Comparison of ENCODE assay signal across 9 mouse cellular contexts in the genomic region with DNA sequence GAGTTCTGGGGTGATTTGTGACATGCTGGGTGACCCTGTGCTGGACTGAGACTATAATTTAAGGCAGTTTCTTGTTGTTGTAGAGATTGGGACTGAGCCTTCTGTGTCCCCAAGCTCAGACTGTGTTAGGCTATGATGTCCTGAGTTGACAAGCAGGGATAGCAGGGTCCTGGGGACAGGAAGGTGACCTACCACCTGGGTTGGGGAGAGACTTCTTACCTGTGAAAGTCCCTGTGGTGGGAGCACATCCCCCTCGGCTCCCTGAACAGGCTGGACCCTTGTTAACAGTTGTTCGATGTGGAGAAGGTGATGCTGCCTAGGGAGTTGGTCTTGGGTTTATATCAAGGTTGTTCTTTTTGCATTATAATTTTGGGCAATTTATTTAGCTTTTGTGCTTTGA. TPM values are rescaled to one million over a fixed set of nuclear protein-coding genes. Genes with fewer than 3 reads are reported as not detected.
DNase-seq lines count a peak whose midpoint lies in the region; ATAC-seq and TF ChIP-seq lines count a peak whose summit lies in the region.
"Had no signal": no experiment of that assay in that cellular context is flagged by ENCODE, and none has a peak within 500 bp of the region (broad histone marks: within the 10 kb centered on the region; RNA-seq: fewer than 3 reads in every experiment).

No protein-coding gene starts in this region.

- no peak for DNase-seq in heart, postnatal 10 days
- DNase-seq in G1E (ENCODE audit: low spot score): no peak
- no peak for DNase-seq in hindbrain, embryonic 10.5 days (ENCODE audit: low spot score)
- DNase-seq in midbrain, embryonic 10.5 days (ENCODE audit: low spot score): no peak
- no peak for DNase-seq in ovary, adult 18-20 months (ENCODE audit: low spot score)
- no peak for DNase-seq in right cerebral cortex, adult 2 months (ENCODE audit: low spot score in 2 of 2)
- DNase-seq in frontal cortex, postnatal 14 days (ENCODE audit: low spot score in 2 of 2): no peak

- H3K27ac ChIP-seq in heart, embryonic 12.5 days (ENCODE audit: poor library complexity, severe bottlenecking): no peak overlapping the region
- no peak overlapping the region for H3K27ac ChIP-seq in hindbrain, embryonic 10.5 days
- H3K27ac ChIP-seq in midbrain, embryonic 10.5 days (replicated peaks): no peak overlapping the region
- H3K27ac ChIP-seq: liver, embryonic 14.5 days had no signal

- H3K4me3 ChIP-seq in heart, embryonic 12.5 days: peak overlapping the region; percentile 74
- H3K4me3 ChIP-seq in G1E (ENCODE audit: low read depth, low read length): peak overlapping the region; percentile 1; the same call in 1 of the 2 replicates
- peak overlapping the region; percentile 99 for H3K4me3 ChIP-seq in hindbrain, embryonic 10.5 days
- H3K4me3 ChIP-seq in midbrain, embryonic 10.5 days: peak overlapping the region; percentile 89

- peaks cover 47% of the 10 kb centered on the region for H3K4me1 ChIP-seq in heart, embryonic 12.5 days (replicated peaks)
- peaks cover 75% of the 10 kb centered on the region for H3K4me1 ChIP-seq in G1E (ENCODE audit: insufficient read depth, low read depth, low read length)
- H3K4me1 ChIP-seq in hindbrain, embryonic 10.5 days (replicated peaks): peaks cover 51% of the 10 kb centered on the region
- H3K4me1 ChIP-seq in midbrain, embryonic 10.5 days: peaks cover 63% of the 10 kb centered on the region

- WGBS in heart, embryonic 12.5 days: 85% methylated on average over 2 of the region's 2 CpGs
- 93% methylated on average over 2 of the region's 2 CpGs for WGBS in hindbrain, embryonic 10.5 days
- 89% methylated on average over 2 of the region's 2 CpGs for WGBS in midbrain, embryonic 10.5 days

- H3K9me3 ChIP-seq in heart, embryonic 12.5 days (replicated peaks): no peaks in the 10 kb centered on the region
- H3K9me3 ChIP-seq in G1E (replicated peaks): no peaks in the 10 kb centered on the region
- no peaks in the 10 kb centered on the region for H3K9me3 ChIP-seq in hindbrain, embryonic 10.5 days
- no peaks in the 10 kb centered on the region for H3K9me3 ChIP-seq in midbrain, embryonic 10.5 days (replicated peaks)

- no peak for TF ChIP-seq CTCF in G1E (IDR thresholded peaks at IDR 0.05; ENCODE audit: low read depth, low read length)

- peak overlapping the region; percentile 85 for H3K4me2 ChIP-seq in heart, embryonic 12.5 days

- no peak for ATAC-seq in heart, embryonic 12.5 days (ENCODE audit: insufficient number of reproducible peaks, low FRiP score)
- no peak for ATAC-seq in G1E (ENCODE audit: extremely low read depth, insufficient number of reproducible peaks, low FRiP score, poor library complexity, severe bottlenecking)

- no peak overlapping the region for H3K9ac ChIP-seq in heart, embryonic 12.5 days
- H3K9ac ChIP-seq: liver, embryonic 14.5 days had no signal

- H3K27me3 ChIP-seq in heart, embryonic 12.5 days (replicated peaks): no peaks in the 10 kb centered on the region
- H3K27me3 ChIP-seq in G1E (ENCODE audit: insufficient read depth, low read length): no peaks in the 10 kb centered on the region
- no peaks in the 10 kb centered on the region for H3K27me3 ChIP-seq in hindbrain, embryonic 10.5 days (ENCODE audit: insufficient read depth, poor library complexity, severe bottlenecking)
- H3K27me3 ChIP-seq in midbrain, embryonic 10.5 days (ENCODE audit: low read depth, poor library complexity, severe bottlenecking): no peaks in the 10 kb centered on the region

- peaks cover 56% of the 10 kb centered on the region for H3K36me3 ChIP-seq in heart, embryonic 12.5 days
- H3K36me3 ChIP-seq in G1E (replicated peaks): peaks cover 86% of the 10 kb centered on the region
- peaks cover 72% of the 10 kb centered on the region for H3K36me3 ChIP-seq in hindbrain, embryonic 10.5 days
- H3K36me3 ChIP-seq in midbrain, embryonic 10.5 days: peaks cover 71% of the 10 kb centered on the region

- intact Hi-C loops in heart, postnatal 10 days (cut with DNase I): no loop called here

RNA-seq across cellular contexts. Expression of a gene that starts 2.1 kb away (rescaled TPM):
- 25.8 and 26.1 TPM in 2 replicates for polyA plus RNA-seq in heart, embryonic 12.5 days (2016; fragmentation: Nextera tagmentation; extraction: Ambion mirVana)
- 10 to 100 TPM in 1 of 2 experiments, 1 to 10 TPM in 1; 8.6 to 11.8 TPM for total RNA-seq in heart, postnatal 10 days (2021)
- total RNA-seq in G1E (2014; fragmentation: Nextera tagmentation): 32.7 and 39.8 TPM in 2 replicates
- 44.8 and 49.6 TPM in 2 replicates for total RNA-seq in G1E (2017)
- polyA plus RNA-seq in G1E (2012): 66.5 and 71.8 TPM in 2 replicates
- polyA plus RNA-seq in hindbrain, embryonic 10.5 days (2016; fragmentation: Nextera tagmentation; extraction: Ambion mirVana): 50.3 and 51.8 TPM in 2 replicates
- polyA plus RNA-seq in midbrain, embryonic 10.5 days (2016; fragmentation: Nextera tagmentation; extraction: Ambion mirVana): 52.1 and 54.1 TPM in 2 replicates

RNA-seq across cellular contexts. Expression of a gene that starts 6.9 kb away (rescaled TPM):
- 51.0 and 54.1 TPM in 2 replicates for polyA plus RNA-seq in heart, embryonic 12.5 days (2016; fragmentation: Nextera tagmentation; extraction: Ambion mirVana)
- 10 to 100 TPM; 23.1 to 27.7 TPM for total RNA-seq in heart, postnatal 10 days (2021)
- total RNA-seq in G1E (2014; fragmentation: Nextera tagmentation) (47.0 and 56.4 TPM in 2 replicates), G1E (2017) (84.0 and 84.4 TPM in 2 replicates)
- polyA plus RNA-seq in G1E (2012): 92.1 and 95.5 TPM in 2 replicates
- 93.7 and 98.1 TPM in 2 replicates for polyA plus RNA-seq in hindbrain, embryonic 10.5 days (2016; fragmentation: Nextera tagmentation; extraction: Ambion mirVana)
- 95.1 and 96.3 TPM in 2 replicates for polyA plus RNA-seq in midbrain, embryonic 10.5 days (2016; fragmentation: Nextera tagmentation; extraction: Ambion mirVana)

RNA-seq across cellular contexts. Expression of a gene that starts 11.5 kb away (rescaled TPM):
- polyA plus RNA-seq in heart, embryonic 12.5 days (2016; fragmentation: Nextera tagmentation; extraction: Ambion mirVana): 445 and 451 TPM in 2 replicates
- total RNA-seq in heart, postnatal 10 days (2021): 100 to 1,000 TPM; 275 to 295 TPM
- 762 and 788 TPM in 2 replicates for total RNA-seq in G1E (2014; fragmentation: Nextera tagmentation)
- total RNA-seq in G1E (2017): 569 and 637 TPM in 2 replicates
- polyA plus RNA-seq in G1E (2012): 265 and 345 TPM in 2 replicates
- polyA plus RNA-seq in hindbrain, embryonic 10.5 days (2016; fragmentation: Nextera tagmentation; extraction: Ambion mirVana): 421 and 580 TPM in 2 replicates
- polyA plus RNA-seq in midbrain, embryonic 10.5 days (2016; fragmentation: Nextera tagmentation; extraction: Ambion mirVana): 409 and 454 TPM in 2 replicates

RNA-seq across cellular contexts. Expression of a gene that starts 12.7 kb away (rescaled TPM):
- 126 and 129 TPM in 2 replicates for polyA plus RNA-seq in heart, embryonic 12.5 days (2016; fragmentation: Nextera tagmentation; extraction: Ambion mirVana)
- total RNA-seq in heart, postnatal 10 days (2021): 1,000 to 10,000 TPM; 1,260 to 1,282 TPM
- total RNA-seq in G1E (2014; fragmentation: Nextera tagmentation) (16.3 and 21.7 TPM in 2 replicates), G1E (2017) (31.1 and 31.7 TPM in 2 replicates)
- polyA plus RNA-seq in G1E (2012): 16.3 and 21.0 TPM in 2 replicates
- polyA plus RNA-seq in hindbrain, embryonic 10.5 days (2016; fragmentation: Nextera tagmentation; extraction: Ambion mirVana): 44.9 and 51.7 TPM in 2 replicates
- 42.2 and 48.6 TPM in 2 replicates for polyA plus RNA-seq in midbrain, embryonic 10.5 days (2016; fragmentation: Nextera tagmentation; extraction: Ambion mirVana)

RNA-seq across cellular contexts. Expression of a gene that starts 14.3 kb away (rescaled TPM):
- polyA plus RNA-seq in heart, embryonic 12.5 days (2016; fragmentation: Nextera tagmentation; extraction: Ambion mirVana): 4.2 and 6.0 TPM in 2 replicates
- 10 to 100 TPM; 11.5 to 12.0 TPM for total RNA-seq in heart, postnatal 10 days (2021)
- 10.9 and 14.0 TPM in 2 replicates for total RNA-seq in G1E (2014; fragmentation: Nextera tagmentation)
- total RNA-seq in G1E (2017): 1.1 and 2.2 TPM in 2 replicates
- 8.8 and 12.1 TPM in 2 replicates for polyA plus RNA-seq in G1E (2012)
- polyA plus RNA-seq in hindbrain, embryonic 10.5 days (2016; fragmentation: Nextera tagmentation; extraction: Ambion mirVana): 16.4 and 19.9 TPM in 2 replicates
- polyA plus RNA-seq in midbrain, embryonic 10.5 days (2016; fragmentation: Nextera tagmentation; extraction: Ambion mirVana): 16.6 and 23.8 TPM in 2 replicates

Comparison
In these comparisons a context has a peak if more than half of its experiments do, and no peak if none do; other contexts are left out.
1. H3K4me3 ChIP-seq: peak in every context shown above with its lines; median percentile 99 in hindbrain, embryonic 10.5 days; 89 in midbrain, embryonic 10.5 days; 74 in heart, embryonic 12.5 days; 1 in G1E.